Mouse (Mus musculus) lung, postnatal 0 days (tissue): Measurements from ENCODE around the gene Ksr2.

Experiments used
- CTCF ChIP-seq: IDR thresholded peaks from 2 replicates; pipeline ENCODE4 v1.5.1; 2016; ENCODE audit warnings: antibody characterized with exemption, mild to moderate bottlenecking
- EP300 ChIP-seq: IDR thresholded peaks from 2 replicates; pipeline ENCODE4 v1.6.1; 2016; ENCODE audit warnings: antibody characterized with exemption, mild to moderate bottlenecking, control low read depth

GRCm38 (mm10) chr5:117723316-117723715 lies 309.5 kb downstream of the Ksr2 start:
- no peak for TF ChIP-seq CTCF
- no peak for TF ChIP-seq EP300
